Mouse (Mus musculus) ES-E14 (cell line): Measurements from ENCODE around the gene Nup210l. TPM values are rescaled to one million over a fixed set of nuclear protein-coding genes. Genes with fewer than 3 reads are reported as not detected.

Source experiments
- DNase-seq: peaks from one replicate; pipeline ENCODE4 v3.0.0-alpha.2; 2013; ENCODE audit warnings: low read depth, low spot score
- H3K27ac ChIP-seq: 2 replicates; pipeline ENCODE4 v1.5.1; 2012; ENCODE audit warnings: low read depth, mild to moderate bottlenecking, low read length, moderate library complexity, mixed read lengths; ENCODE audit not compliant: poor library complexity, insufficient read depth, severe bottlenecking
- H3K36me3 ChIP-seq: 2 replicates; pipeline ENCODE4 v1.6.1; 2012; ENCODE audit warnings: mild to moderate bottlenecking, low read length, moderate library complexity, mixed read lengths; ENCODE audit not compliant: control insufficient read depth, poor library complexity, insufficient read depth, severe bottlenecking
- H3K4me1 ChIP-seq, 2 experiments: fragments of 150-350 bp in 1 of 2; sonication (generic) in 1 of 2; 2 replicates each; pipeline ENCODE4 v1.6.1; 2012; ENCODE audit warnings: low read length in 2 of 2, mild to moderate bottlenecking in 1 of 2, mixed read lengths in 1 of 2; ENCODE audit not compliant: control insufficient read depth in 2 of 2, insufficient read depth in 2 of 2, poor library complexity in 1 of 2
- H3K4me3 ChIP-seq, 2 experiments: fragments of 150-350 bp in 1 of 2; sonication (generic) in 1 of 2; 2 replicates each; pipeline ENCODE4 v1.5.1; 2012; ENCODE audit warnings: low read length in 2 of 2, low read depth in 1 of 2, mild to moderate bottlenecking in 1 of 2, mixed read lengths in 1 of 2; ENCODE audit not compliant: insufficient read depth in 1 of 2, poor library complexity in 1 of 2, severe bottlenecking in 1 of 2
- H3K9ac ChIP-seq: 2 replicates; pipeline ENCODE4 v1.6.1; 2012; ENCODE audit warnings: low read depth, mild to moderate bottlenecking, low read length, mixed read lengths; ENCODE audit not compliant: poor library complexity, insufficient read depth, severe bottlenecking
- H3K9me3 ChIP-seq: fragments of 150-350 bp; sonication (generic); 2 replicates; pipeline ENCODE4 v1.6.1; 2012; ENCODE audit warnings: low read depth, mild to moderate bottlenecking, low read length; ENCODE audit not compliant: control insufficient read depth, insufficient read depth
- CHD2 ChIP-seq: IDR thresholded peaks from 2 replicates; pipeline ENCODE4 v1.6.1; 2014; ENCODE audit warnings: mild to moderate bottlenecking, low read depth, low read length, inconsistent platforms
- HCFC1 ChIP-seq: IDR thresholded peaks from 2 replicates; pipeline ENCODE4 v1.6.1; 2012; ENCODE audit warnings: low read length, inconsistent platforms, borderline replicate concordance; ENCODE audit not compliant: insufficient read depth
- MAFK ChIP-seq: IDR thresholded peaks from 2 replicates; pipeline ENCODE4 v1.6.1; 2014; ENCODE audit warnings: mild to moderate bottlenecking, low read depth, low read length, inconsistent platforms; ENCODE audit not compliant: insufficient read depth
- ZC3H11A ChIP-seq: IDR thresholded peaks from 2 replicates; pipeline ENCODE4 v1.6.1; 2012; ENCODE audit warnings: low read depth, mild to moderate bottlenecking, inconsistent platforms, low read length, borderline replicate concordance
- ZNF384 ChIP-seq: IDR thresholded peaks from 2 replicates; pipeline ENCODE4 v1.6.1; 2012; ENCODE audit warnings: low read depth, low read length, inconsistent platforms
- in situ Hi-C, 2 experiments: fragments of 600-800 bp; cut with MboI; formaldehyde crosslinking; loops; one replicate each; pipeline ENCODE4 v1.15.1; 2025; ENCODE audit warnings: low sequenced_read_pairs in 2 of 2, inconsistent platforms in 1 of 2; ENCODE audit not compliant: unreplicated experiment in 2 of 2
- total RNA-seq: library from RNA; depleted of rRNA; stranded (reverse); fragments of 300-350 nt; gene quantifications from 2 replicates; pipeline ENCODE4 v1.2.3, GENCODE M21; 2012

Gene Nup210l
- total RNA-seq, 1 experiment: 0.80 TPM

GRCm38 (mm10) chr3:90097928-90098327 lies 6.0 kb upstream of the Nup210l start:
- DNase-seq: no peak
- in situ Hi-C loops: no loop called here
- Histone ChIP-seq H3K36me3 (peaks cover 32% of the 10 kb centered on the region), H3K27ac (peak overlapping the region; percentile 23; the same call in 1 of the 2 replicates), H3K9me3 (no peaks in the 10 kb centered on the region), H3K9ac (no peak overlapping the region), H3K4me3 (no peak overlapping the region), H3K4me1 (peaks cover 4 to 15% of the 10 kb centered on the region in 2 experiments)
- TF ChIP-seq ZNF384: no peak
- no peak for TF ChIP-seq CHD2
- no peak for TF ChIP-seq MAFK
- TF ChIP-seq ZC3H11A: no peak
- TF ChIP-seq HCFC1: no peak

- H3K36me3 ChIP-seq: peaks cover 18% of the 10 kb centered on the region
- peaks cover 4 to 18% of the 10 kb centered on the region in 2 experiments for H3K4me1 ChIP-seq
- no peak for TF ChIP-seq CHD2
- H3K27ac ChIP-seq: peak overlapping the region; percentile 27; the same call in 1 of the 2 replicates
- H3K9ac ChIP-seq: peak overlapping the region; percentile 20; the same call in 1 of the 2 replicates
- no peaks in the 10 kb centered on the region for H3K9me3 ChIP-seq
- no peak for DNase-seq
- H3K4me3 ChIP-seq: no peak overlapping the region
- in situ Hi-C loops: no loop called here
Measured at GRCm38 (mm10) chr3:90101010-90101409, 2.9 kb upstream of the Nup210l start.

GRCm38 (mm10) chr3:90101673-90102072 lies 2.3 kb upstream of the Nup210l start:
- Histone ChIP-seq H3K9me3 (no peaks in the 10 kb centered on the region), H3K36me3 (peaks cover 15% of the 10 kb centered on the region), H3K27ac (no peak overlapping the region), H3K4me3 (no peak overlapping the region), H3K4me1 (peaks cover 4 to 18% of the 10 kb centered on the region in 2 experiments), H3K9ac (no peak overlapping the region)
- in situ Hi-C loops: no loop called here
- no peak for DNase-seq
- TF ChIP-seq ZNF384 (no peak), CHD2 (no peak), MAFK (no peak), HCFC1 (no peak), ZC3H11A (no peak)

GRCm38 (mm10) chr3:90102239-90102638 lies 1.7 kb upstream of the Nup210l start:
- no peak for TF ChIP-seq ZC3H11A
- Histone ChIP-seq H3K27ac (no peak overlapping the region), H3K9me3 (no peaks in the 10 kb centered on the region), H3K9ac (no peak overlapping the region), H3K36me3 (peaks cover 15% of the 10 kb centered on the region), H3K4me3 (no peak overlapping the region), H3K4me1 (peaks cover 4 to 18% of the 10 kb centered on the region in 2 experiments)
- DNase-seq: no peak
- in situ Hi-C loops: no loop called here

GRCm38 (mm10) chr3:90103176-90103575 lies 756 bp upstream of the Nup210l start:
- in situ Hi-C loops: no loop called here
- H3K9ac ChIP-seq: no peak overlapping the region
- H3K36me3 ChIP-seq: peaks cover 14% of the 10 kb centered on the region
- H3K4me1 ChIP-seq: peaks cover 4 to 15% of the 10 kb centered on the region in 2 experiments
- no peak overlapping the region for H3K27ac ChIP-seq
- no peaks in the 10 kb centered on the region for H3K9me3 ChIP-seq
- TF ChIP-seq CHD2: no peak
- peak; percentile 85 for TF ChIP-seq MAFK
- no peak for TF ChIP-seq ZNF384
- no peak overlapping the region for H3K4me3 ChIP-seq
- no peak for DNase-seq
